Mouse (Mus musculus): ENCODE results near the gene Rere. TPM values are rescaled to one million over a fixed set of nuclear protein-coding genes. Genes with fewer than 3 reads are reported as not detected.
"Not testable (repeated sequence)": the region's sequence is repeated elsewhere in the genome, so short reads cannot be mapped to it uniquely, and the experiment has no call there.

The Rere gene
- polyA plus RNA-seq, 1 experiment from 2014 or later, result 31.4 TPM

DNA sequence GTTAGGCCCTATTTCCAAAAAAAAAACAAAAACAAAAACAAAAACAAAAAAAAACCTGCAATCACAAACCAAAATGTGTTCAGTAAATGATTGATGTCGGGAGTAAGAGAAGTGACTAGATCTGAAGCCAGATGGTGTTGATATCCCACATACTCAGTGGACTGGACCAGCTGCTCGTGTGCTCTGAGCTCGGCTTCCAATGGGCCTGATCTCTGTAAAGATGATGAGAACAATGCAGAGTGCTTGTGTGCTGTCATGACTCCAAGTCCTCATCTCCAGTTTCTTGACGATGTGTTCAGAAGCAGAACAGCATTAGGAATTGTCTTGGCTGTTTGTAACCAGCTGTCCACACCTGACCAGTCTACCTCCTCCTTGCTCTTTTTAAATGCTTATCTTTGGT, 210.3 kb downstream of the Rere start:
- no peak overlapping the region for H3K4me3 ChIP-seq (replicated peaks)
- ATAC-seq (ENCODE audit: insufficient number of reproducible peaks, insufficient read depth, low FRiP score, low TSS enrichment, low read depth), result no peak
- no peak overlapping the region for H3K9ac ChIP-seq (replicated peaks)
- no peak overlapping the region for H3K27ac ChIP-seq
- no peaks in the 10 kb centered on the region for H3K27me3 ChIP-seq
- WGBS, result 88% methylated on average over 4 of the region's 4 CpGs
- peaks cover 24% of the 10 kb centered on the region for H3K4me1 ChIP-seq (replicated peaks)
- H3K9me3 ChIP-seq, result no peaks in the 10 kb centered on the region
- no peak overlapping the region for H3K4me2 ChIP-seq
- peaks cover 14% of the 10 kb centered on the region; the same call in 1 of the 2 replicates for H3K36me3 ChIP-seq

DNA sequence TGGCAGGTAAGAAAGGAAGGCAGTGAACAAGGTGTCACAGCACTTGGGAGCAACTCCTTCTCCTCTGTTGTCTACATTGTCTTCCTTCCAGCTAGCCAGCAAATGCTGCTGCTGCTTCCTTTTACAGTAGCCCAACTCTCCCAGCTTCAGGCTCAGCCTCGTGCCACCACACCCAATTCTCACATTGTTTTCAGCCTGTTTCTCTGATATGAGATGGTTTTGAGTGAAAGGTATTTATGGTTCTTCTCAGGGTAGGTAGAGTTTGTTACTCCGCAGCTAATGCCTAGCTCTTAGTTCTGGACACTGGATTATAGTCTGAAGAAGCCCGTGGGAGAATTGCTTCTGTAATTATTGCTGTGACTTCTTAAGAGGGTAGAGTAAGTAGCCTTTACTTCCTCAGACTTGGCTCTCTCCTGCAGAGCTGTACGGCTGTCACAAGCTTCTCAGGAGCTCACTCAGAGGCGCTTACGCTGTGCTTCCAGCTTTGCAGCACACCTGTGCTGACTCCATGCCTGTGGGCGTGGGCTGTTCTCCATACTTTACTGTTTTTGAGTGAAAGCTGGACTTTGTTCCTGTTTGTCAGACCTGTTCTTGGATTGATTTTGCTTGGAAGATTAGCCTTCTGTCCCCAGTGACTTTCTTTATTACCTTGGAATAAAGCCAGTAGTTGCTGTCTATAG, 212.0 kb downstream of the Rere start:
- Histone ChIP-seq H3K4me2 (no peak overlapping the region), H3K9ac (replicated peaks) (no peak overlapping the region), H3K36me3 (peaks cover 14% of the 10 kb centered on the region; the same call in 1 of the 2 replicates), H3K4me3 (replicated peaks) (no peak overlapping the region), H3K9me3 (no peaks in the 10 kb centered on the region), H3K4me1 (replicated peaks) (peaks cover 7% of the 10 kb centered on the region), H3K27me3 (no peaks in the 10 kb centered on the region), H3K27ac (no peak overlapping the region)
- ATAC-seq (ENCODE audit: insufficient number of reproducible peaks, insufficient read depth, low FRiP score, low TSS enrichment, low read depth), result no peak
- 81% methylated on average over 7 of the region's 7 CpGs for WGBS

DNA sequence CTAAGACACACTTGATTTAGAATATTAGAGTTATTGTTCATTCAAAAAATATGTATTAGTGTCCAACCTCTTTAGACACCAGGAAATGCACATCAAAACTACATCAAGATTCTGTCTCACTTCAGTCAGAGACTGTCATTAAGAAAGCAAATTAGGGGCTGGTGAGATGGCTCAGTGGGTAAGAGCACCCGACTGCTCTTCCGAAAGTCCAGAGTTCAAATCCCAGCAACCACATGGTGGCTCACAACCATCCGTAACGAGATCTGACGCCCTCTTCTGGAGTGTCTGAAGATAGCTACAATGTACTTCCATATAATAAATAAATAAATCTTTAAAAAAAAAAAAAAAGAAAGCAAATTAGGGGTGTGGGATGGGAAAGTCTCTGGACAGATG, 212.5 kb downstream of the Rere start:
- not testable (repeated sequence) for H3K4me1 ChIP-seq (replicated peaks); H3K9ac ChIP-seq (replicated peaks); H3K27me3 ChIP-seq; H3K9me3 ChIP-seq; H3K4me2 ChIP-seq; ATAC-seq (ENCODE audit: insufficient number of reproducible peaks, insufficient read depth, low FRiP score, low TSS enrichment, low read depth); H3K4me3 ChIP-seq (replicated peaks); H3K27ac ChIP-seq
- peaks cover 18% of the 10 kb centered on the region; the same call in 1 of the 2 replicates for H3K36me3 ChIP-seq
- 91% methylated on average over 5 of the region's 5 CpGs for WGBS

DNA sequence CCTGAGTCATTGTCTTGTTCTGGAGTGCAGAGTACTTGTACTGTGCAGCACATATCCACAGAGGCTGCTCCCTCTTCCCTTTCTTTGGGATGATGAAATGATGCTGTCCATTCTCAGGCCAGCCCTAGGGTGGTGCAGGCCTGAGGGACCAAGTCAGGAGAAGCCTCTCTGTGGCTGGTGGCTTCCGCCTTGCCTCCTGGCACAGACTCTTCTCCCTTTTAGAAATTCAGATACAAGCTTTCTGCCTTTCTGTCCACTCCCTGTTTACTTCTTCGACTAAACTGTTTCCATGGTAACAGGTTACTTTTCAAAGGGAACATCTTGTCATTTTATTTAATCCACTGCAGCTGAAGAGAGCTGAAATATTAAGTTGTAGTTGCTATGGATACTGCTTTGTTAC, 214.1 kb downstream of the Rere start:
- no peak overlapping the region for H3K9ac ChIP-seq (replicated peaks)
- H3K27me3 ChIP-seq, result no peaks in the 10 kb centered on the region
- WGBS, result 85% methylated on average over 2 of the region's 2 CpGs
- peaks cover 23% of the 10 kb centered on the region; the same call in 1 of the 2 replicates for H3K36me3 ChIP-seq
- no peak overlapping the region for H3K4me2 ChIP-seq
- no peak overlapping the region for H3K4me3 ChIP-seq (replicated peaks)
- no peaks in the 10 kb centered on the region for H3K9me3 ChIP-seq
- H3K4me1 ChIP-seq (replicated peaks), result no peaks in the 10 kb centered on the region
- no peak overlapping the region for H3K27ac ChIP-seq
- no peak for ATAC-seq (ENCODE audit: insufficient number of reproducible peaks, insufficient read depth, low FRiP score, low TSS enrichment, low read depth)

DNA sequence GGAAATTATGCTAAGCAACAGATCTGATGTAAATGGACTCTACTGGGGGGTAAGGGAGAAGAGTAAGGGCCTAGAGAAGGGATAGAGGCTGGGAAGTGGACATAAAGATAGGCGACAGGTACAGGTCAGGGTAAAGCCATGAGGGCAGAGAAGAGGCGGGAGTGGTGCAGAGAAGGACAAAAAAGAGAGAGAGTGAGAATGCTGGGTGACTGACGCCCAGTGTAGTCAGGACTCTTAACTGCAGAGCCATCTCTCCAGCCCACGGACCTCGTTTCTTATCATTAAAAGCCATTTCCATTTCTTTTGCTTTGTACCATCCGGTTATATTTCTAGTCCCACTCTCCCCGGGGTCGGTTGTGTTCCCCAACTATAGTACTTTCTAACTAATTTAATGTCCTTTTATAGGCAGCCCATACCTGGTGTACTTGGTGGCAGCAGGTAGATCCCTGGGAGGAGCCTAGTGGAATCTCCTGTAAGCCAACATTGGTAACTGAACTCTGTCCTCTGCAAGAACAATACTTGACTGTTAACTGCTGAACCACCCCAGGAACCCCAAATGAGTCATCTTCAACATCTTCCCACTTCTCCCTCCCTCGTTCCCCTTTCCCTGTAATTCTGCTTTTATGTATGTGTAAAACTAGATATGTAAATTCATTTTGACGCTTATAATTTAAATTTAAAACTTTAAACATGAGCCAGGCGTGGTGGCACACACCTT, 223.0 kb downstream of the Rere start:
- 92% methylated on average over 11 of the region's 11 CpGs for WGBS
- no peak overlapping the region for H3K4me2 ChIP-seq

DNA sequence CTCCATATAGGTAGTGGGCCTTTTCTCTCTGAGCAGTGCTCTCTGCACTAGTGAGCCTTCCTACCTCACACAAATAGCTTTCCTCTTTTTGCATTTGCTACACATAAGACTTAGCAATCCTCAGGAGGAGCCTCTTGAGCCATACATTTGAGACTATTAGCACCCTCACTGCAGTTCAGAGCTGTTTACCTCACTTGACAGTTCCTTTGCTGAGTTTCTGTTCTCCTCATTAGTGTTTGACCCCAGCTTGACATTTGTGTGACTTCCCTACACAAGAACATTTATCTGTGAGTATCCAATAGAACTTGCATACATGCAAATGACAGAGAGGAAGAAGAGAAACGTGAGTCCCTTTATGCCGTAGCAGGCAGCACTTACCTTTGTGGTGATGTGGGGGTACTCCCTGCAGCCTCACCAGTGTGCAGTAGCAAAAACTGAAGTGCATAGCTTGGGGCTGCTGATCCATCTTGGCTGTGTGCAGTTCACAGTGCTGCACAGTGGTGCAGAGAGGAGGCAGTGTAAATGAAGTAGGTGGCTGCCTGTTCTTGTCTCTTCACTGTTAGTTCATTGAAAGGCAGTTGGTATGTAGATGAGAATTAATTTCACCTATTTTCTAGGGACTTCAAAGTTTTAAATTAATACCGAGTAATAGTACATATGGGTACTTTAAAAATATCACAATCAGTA, 227.7 kb downstream of the Rere start:
- 86% methylated on average over 3 of the region's 3 CpGs for WGBS
- Histone ChIP-seq H3K36me3 (peaks cover 55% of the 10 kb centered on the region), H3K27ac (no peak overlapping the region), H3K4me1 (replicated peaks) (no peaks in the 10 kb centered on the region), H3K4me2 (no peak overlapping the region), H3K4me3 (replicated peaks) (no peak overlapping the region), H3K9ac (replicated peaks) (no peak overlapping the region), H3K9me3 (no peaks in the 10 kb centered on the region), H3K27me3 (no peaks in the 10 kb centered on the region)
- ATAC-seq (ENCODE audit: insufficient number of reproducible peaks, insufficient read depth, low FRiP score, low TSS enrichment, low read depth), result no peak

More for the DNA sequence above, 223.0 kb downstream of the Rere start:
- Histone ChIP-seq H3K27ac (no peak overlapping the region), H3K9me3 (no peaks in the 10 kb centered on the region), H3K4me1 (replicated peaks) (no peaks in the 10 kb centered on the region), H3K27me3 (no peaks in the 10 kb centered on the region), H3K36me3 (peaks cover 55% of the 10 kb centered on the region), H3K9ac (replicated peaks) (no peak overlapping the region), H3K4me3 (replicated peaks) (no peak overlapping the region)
- no peak for ATAC-seq (ENCODE audit: insufficient number of reproducible peaks, insufficient read depth, low FRiP score, low TSS enrichment, low read depth)

DNA sequence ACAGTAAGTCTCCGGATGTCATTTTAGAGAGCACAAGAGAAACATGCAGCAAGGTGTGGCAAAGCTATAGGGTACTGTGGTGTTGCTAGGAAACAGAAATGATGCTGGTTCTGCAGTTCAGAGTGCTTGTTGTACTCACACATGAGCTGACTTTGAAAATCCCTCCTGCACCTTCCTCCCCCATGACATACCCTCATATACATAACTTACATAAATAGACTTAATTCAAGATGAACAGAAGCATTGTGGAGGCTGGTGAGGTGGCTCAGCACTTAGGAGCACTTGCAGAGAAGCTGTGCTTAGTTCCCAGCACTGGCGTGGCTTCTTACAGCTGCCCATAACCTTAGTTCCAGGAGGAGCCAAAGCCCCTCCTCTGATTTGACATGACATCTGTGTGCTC, 228.6 kb downstream of the Rere start:
- Histone ChIP-seq H3K27ac (no peak overlapping the region), H3K4me3 (replicated peaks) (no peak overlapping the region), H3K27me3 (no peaks in the 10 kb centered on the region), H3K9me3 (no peaks in the 10 kb centered on the region), H3K4me2 (no peak overlapping the region), H3K9ac (replicated peaks) (no peak overlapping the region), H3K36me3 (peaks cover 51% of the 10 kb centered on the region), H3K4me1 (replicated peaks) (no peaks in the 10 kb centered on the region)
- 93% methylated on average over 2 of the region's 2 CpGs for WGBS
- no peak for ATAC-seq (ENCODE audit: insufficient number of reproducible peaks, insufficient read depth, low FRiP score, low TSS enrichment, low read depth)

DNA sequence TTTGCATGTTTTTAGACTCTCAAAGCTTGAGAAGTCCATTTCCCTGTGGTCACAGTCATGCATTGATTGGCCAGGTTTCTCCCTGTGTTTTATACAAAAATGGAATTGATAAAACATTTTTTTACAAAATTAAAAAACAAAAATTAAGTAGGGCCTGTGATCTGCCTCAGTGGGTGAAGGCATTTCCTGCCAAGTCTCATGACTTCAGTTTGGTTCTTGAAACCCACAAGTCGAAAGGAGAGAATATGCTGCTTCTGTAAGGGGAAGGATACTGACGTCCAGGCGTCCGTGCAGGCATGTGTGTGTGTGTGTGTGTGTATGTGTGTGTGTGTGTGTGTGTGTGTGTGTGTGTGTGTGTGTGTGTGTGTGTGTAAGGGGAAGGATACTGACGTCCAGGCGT, 231.9 kb downstream of the Rere start:
- peaks cover 50% of the 10 kb centered on the region for H3K36me3 ChIP-seq
- not testable (repeated sequence) for H3K4me1 ChIP-seq (replicated peaks)
- WGBS, result 94% methylated on average over 6 of the region's 6 CpGs

DNA sequence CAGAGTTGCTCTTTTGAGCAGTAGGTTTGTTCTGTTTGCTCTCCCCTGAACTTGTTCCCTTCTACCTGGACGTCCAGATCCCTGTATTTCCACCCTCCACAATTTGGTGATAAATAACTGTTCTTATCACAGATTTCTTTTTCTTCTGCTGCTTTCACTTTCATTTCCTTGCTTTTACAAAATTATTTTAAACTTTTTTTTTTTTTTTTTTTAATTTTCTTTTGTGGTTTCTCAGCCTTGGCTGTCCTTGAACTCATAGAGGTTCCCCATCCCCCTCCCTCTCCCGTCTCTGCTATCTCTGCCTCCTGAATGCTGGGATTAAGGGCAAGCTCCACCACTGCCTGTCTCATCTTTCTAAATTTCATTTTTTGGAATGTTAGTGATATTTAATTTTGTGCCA, 234.8 kb downstream of the Rere start:
- Histone ChIP-seq H3K36me3 (peaks cover 33% of the 10 kb centered on the region), H3K9me3 (no peaks in the 10 kb centered on the region), H3K4me3 (replicated peaks) (no peak overlapping the region), H3K27me3 (no peaks in the 10 kb centered on the region), H3K4me1 (replicated peaks) (peaks cover 7% of the 10 kb centered on the region), H3K9ac (replicated peaks) (no peak overlapping the region), H3K27ac (no peak overlapping the region), H3K4me2 (no peak overlapping the region)
- ATAC-seq (ENCODE audit: insufficient number of reproducible peaks, insufficient read depth, low FRiP score, low TSS enrichment, low read depth), result no peak
- 72% methylated on average over 2 of the region's 2 CpGs for whole genome bisulfite sequencing

More for the DNA sequence above, 231.9 kb downstream of the Rere start:
- not testable (repeated sequence) for H3K27ac ChIP-seq; H3K9me3 ChIP-seq; H3K9ac ChIP-seq (replicated peaks); ATAC-seq (ENCODE audit: insufficient number of reproducible peaks, insufficient read depth, low FRiP score, low TSS enrichment, low read depth); H3K27me3 ChIP-seq; H3K4me3 ChIP-seq (replicated peaks); H3K4me2 ChIP-seq

DNA sequence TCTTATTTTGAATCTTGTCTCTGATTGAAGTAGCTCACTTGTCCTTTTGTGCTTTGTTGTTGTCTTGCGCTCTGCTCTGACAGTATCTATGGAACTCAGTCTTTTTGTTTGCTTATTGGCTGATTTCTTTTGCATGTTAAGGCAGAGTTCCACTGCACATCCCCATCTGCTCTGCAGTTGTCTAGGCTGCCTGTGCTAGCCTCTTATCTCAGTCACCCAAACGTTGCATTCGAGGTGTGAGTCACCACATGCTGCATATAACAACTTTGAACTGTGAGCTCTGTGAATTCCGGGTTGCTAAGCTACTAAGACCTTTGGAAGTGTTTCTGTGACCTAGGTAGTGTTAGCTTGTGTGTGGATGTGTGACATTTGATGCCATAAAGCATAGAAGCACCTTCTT, 235.9 kb downstream of the Rere start:
- Histone ChIP-seq H3K9me3 (no peaks in the 10 kb centered on the region), H3K4me3 (replicated peaks) (no peak overlapping the region), H3K4me2 (no peak overlapping the region), H3K36me3 (peaks cover 34% of the 10 kb centered on the region), H3K27ac (peak overlapping the region; percentile 53), H3K9ac (replicated peaks) (no peak overlapping the region), H3K4me1 (replicated peaks) (peaks cover 7% of the 10 kb centered on the region), H3K27me3 (no peaks in the 10 kb centered on the region)
- 45% methylated on average over 4 of the region's 4 CpGs for WGBS
- no peak for ATAC-seq (ENCODE audit: insufficient number of reproducible peaks, insufficient read depth, low FRiP score, low TSS enrichment, low read depth)

DNA sequence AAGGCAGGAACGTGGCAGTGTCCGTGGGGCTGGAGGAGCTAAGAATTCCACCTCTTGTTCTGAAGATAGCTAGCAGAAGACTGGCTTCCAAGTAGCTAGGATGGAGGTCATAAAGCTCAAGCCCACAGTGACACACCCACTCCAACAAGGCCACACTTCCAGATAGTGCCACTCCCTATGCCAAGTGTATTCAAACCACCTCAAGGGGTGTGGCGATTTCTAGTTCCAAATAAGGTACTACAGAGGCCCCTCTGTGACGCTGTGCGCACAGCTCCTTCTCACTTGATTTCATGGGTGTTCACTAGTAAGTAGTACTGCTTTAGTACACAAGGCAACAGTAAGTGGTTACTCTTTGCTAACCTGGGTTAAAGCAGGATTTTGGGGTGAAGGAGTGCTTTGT, 237.4 kb downstream of the Rere start:
- WGBS, result 94% methylated on average over 5 of the region's 5 CpGs
- Histone ChIP-seq H3K9ac (replicated peaks) (no peak overlapping the region), H3K27me3 (no peaks in the 10 kb centered on the region), H3K9me3 (no peaks in the 10 kb centered on the region), H3K36me3 (peaks cover 34% of the 10 kb centered on the region), H3K4me1 (replicated peaks) (peaks cover 7% of the 10 kb centered on the region), H3K4me2 (no peak overlapping the region), H3K4me3 (replicated peaks) (no peak overlapping the region), H3K27ac (no peak overlapping the region)
- ATAC-seq (ENCODE audit: insufficient number of reproducible peaks, insufficient read depth, low FRiP score, low TSS enrichment, low read depth), result no peak

Measured in limb, embryonic 12.5 days (tissue).